Mouse (Mus musculus): ENCODE measurements at regions not wholly inside any gene's neighbourhood (a gene's known extent, or its start where the extent isn't known, plus 50 kb on each side); places are given as distances from the start of the nearest gene placed in this dataset.

DNA sequence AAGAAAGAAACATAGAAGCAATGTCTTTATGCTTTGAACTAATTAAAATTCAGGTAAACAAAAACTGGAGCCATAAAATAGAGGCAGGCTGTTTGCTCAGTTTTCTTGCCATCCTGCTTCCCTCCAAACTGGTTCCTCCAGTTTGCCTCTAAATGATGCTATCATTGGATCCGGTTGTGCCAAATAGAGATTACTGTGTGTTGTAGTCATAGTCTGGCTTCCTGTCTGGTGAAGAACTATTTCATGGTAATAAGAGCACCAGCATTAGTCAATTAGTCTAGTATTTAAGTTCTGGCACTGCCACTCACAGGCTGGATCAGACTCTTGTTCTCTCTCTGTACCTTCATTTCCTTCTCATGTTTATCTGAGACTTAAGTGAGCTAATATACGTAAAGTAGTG is 141.9 kb upstream of the Rasa1 start:
- DNase-seq, result no peak

DNA sequence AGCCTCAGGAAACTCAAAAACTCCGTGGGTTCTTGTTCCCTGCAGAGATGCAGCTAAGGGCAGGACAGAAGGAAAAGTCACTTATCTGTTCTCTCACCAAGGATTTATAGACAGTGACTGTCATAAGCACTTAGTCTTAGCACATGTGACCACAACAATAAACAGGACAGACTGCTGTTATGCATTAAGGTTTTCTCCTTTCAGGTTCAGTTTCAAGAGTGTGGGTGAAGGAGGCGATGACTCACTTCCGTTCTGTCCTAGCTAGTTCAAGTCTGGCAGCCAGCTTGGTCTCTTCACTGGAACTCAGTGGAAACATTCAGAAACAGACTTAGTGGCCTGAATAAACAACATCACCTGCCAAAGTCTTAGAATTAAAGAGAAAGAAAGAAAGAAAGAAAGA is 141.1 kb upstream of the Rasa1 start:
- DNase-seq, result peak; percentile 22

DNA sequence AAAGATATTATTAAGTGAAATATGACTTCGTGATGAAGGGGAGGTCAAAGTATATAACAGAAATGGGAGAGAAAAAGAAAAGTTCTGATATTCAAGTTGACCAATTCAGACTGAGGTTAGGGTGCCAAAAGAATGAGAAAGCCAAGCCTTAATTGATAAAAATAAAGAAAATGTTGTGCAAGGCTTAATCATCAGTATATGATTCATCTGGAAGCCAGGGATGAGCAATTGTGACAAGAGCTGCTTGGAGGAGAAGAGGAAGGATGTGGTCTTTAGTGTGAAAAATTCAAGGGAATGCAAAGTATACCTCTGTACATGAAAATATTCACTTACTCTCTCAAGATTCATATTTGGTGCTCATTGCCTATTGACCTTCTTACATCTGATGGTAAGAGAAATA is 129.7 kb upstream of the Rasa1 start:
- no peak for DNase-seq

GRCm38 (mm10) chr13:85414951-85415350 is 126.0 kb upstream of the Rasa1 start:
- no peak for DNase-seq

- DNase-seq, result no peak
These were observed 122.4 kb upstream of the Rasa1 start for GRCm38 (mm10) chr13:85411327-85411726.

- DNase-seq, result no peak
These were observed 109.9 kb upstream of the Rasa1 start for GRCm38 (mm10) chr13:85398834-85399233.

- DNase-seq, result no peak
These were observed 87.5 kb upstream of the Rasa1 start for GRCm38 (mm10) chr13:85376338-85376998.

DNA sequence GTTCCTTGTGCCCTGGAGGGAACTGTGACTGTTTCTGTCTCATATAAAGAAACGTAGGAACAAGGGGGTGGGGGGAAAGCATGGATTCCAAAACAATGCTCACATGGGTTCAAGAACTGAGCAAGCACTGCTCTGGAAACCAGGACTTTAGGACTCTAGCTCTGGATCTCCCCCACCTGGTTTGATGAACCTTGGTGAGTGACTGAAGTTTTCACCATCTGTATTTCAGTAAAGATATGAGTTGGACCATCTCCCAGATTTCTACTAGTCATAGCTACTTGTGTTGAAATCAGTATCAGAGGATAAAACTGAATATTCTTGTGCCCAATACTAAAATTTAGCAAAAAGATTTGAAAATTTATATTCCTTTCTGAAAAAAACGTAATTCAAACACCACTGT is 70.7 kb upstream of the Rasa1 start:
- no peak for DNase-seq

GRCm38 (mm10) chr13:85359143-85359542 is 70.2 kb upstream of the Rasa1 start:
- DNase-seq, result no peak

- no peak for DNase-seq
These were observed 63.1 kb upstream of the Rasa1 start for GRCm38 (mm10) chr13:85352061-85352460.
